Mouse (Mus musculus) limb, embryonic 14.5 days (tissue): ENCODE measurements around the gene Pdpk1. TPM values are rescaled to one million over a fixed set of nuclear protein-coding genes. Genes with fewer than 3 reads are reported as not detected.

ENCODE experiments used
- ATAC-seq: fragments of 200-750 bp; cut with Nextera tagmentation; 2 replicates; pipeline ENCODE4 v1.8.0; 2017; ENCODE audit warnings: low read depth, moderate number of reproducible peaks, moderate TSS enrichment; ENCODE audit not compliant: low FRiP score
- DNase-seq: peaks from one replicate; pipeline ENCODE4 v3.0.0-alpha.2; 2015; ENCODE audit warnings: low spot score
- H3K27ac ChIP-seq: fragments of 300-500 bp; sonication (generic); replicated peaks from 2 replicates; pipeline ENCODE4 v1.5.1; 2014; ENCODE audit warnings: low read depth, mild to moderate bottlenecking, low read length, moderate library complexity, mixed read lengths
- H3K27me3 ChIP-seq: fragments of 300-500 bp; sonication (generic); 2 replicates; pipeline ENCODE4 v1.6.1; 2014; ENCODE audit warnings: low read length, mixed read lengths; ENCODE audit not compliant: control insufficient read depth, insufficient read depth
- H3K36me3 ChIP-seq: fragments of 300-500 bp; sonication (generic); 2 replicates; pipeline ENCODE4 v1.6.1; 2014; ENCODE audit warnings: mild to moderate bottlenecking, low read length, moderate library complexity, mixed read lengths; ENCODE audit not compliant: control insufficient read depth, insufficient read depth
- H3K4me1 ChIP-seq: fragments of 300-500 bp; sonication (generic); 2 replicates; pipeline ENCODE4 v1.6.1; 2014; ENCODE audit warnings: antibody characterized with exemption, low read length, mixed read lengths; ENCODE audit not compliant: control insufficient read depth, insufficient read depth
- H3K4me2 ChIP-seq: fragments of 300-500 bp; sonication (generic); replicated peaks from 2 replicates; pipeline ENCODE4 v1.6.1; 2014; ENCODE audit warnings: low read depth, mild to moderate bottlenecking, low read length, moderate library complexity; ENCODE audit not compliant: severe bottlenecking
- H3K4me3 ChIP-seq: fragments of 300-500 bp; sonication (generic); replicated peaks from 2 replicates; pipeline ENCODE4 v1.5.1; 2014; ENCODE audit warnings: low read length
- H3K9ac ChIP-seq: fragments of 300-500 bp; sonication (generic); 2 replicates; pipeline ENCODE4 v1.6.1; 2014; ENCODE audit warnings: mild to moderate bottlenecking, low read depth, low read length, moderate library complexity; ENCODE audit not compliant: severe bottlenecking
- H3K9me3 ChIP-seq: fragments of 300-500 bp; sonication (generic); 2 replicates; pipeline ENCODE4 v1.6.1; 2016; ENCODE audit warnings: low read length; ENCODE audit not compliant: control insufficient read depth
- POLR2A ChIP-seq: fragments of 200-500 bp; IDR thresholded peaks from 2 replicates; pipeline ENCODE4 v1.8.0; 2012; ENCODE audit warnings: inconsistent platforms, mild to moderate bottlenecking, moderate library complexity, borderline replicate concordance; ENCODE audit not compliant: insufficient read depth, insufficient read length; ENCODE audit errors: extremely low read depth
- WGBS: fragments of 180-500 bp; shearing (Covaris S2); extraction: QIAGEN DNeasy Blood & Tissue Kit; methylation state at CpG from one replicate; pipeline ENCODE4 v1.1.7; 2014; 5-methylcytosine and 5-hydroxymethylcytosine counted together
- polyA plus RNA-seq, 2 experiments: library from polyadenylated mRNA; depleted of rRNA in 1 of 2; stranded (reverse) in 1 of 2; unstranded in 1 of 2; fragments of >200 nt; fragmentation: Nextera tagmentation in 1 of 2; extraction: Ambion mirVana in 1 of 2; gene quantifications; 2 replicates each; pipeline versions ENCODE4 v1.2.1 to v1.2.3; 2012 to 2014

Gene Pdpk1
- polyA plus RNA-seq, 2 experiments = 18.7 to 36.7 TPM

DNA sequence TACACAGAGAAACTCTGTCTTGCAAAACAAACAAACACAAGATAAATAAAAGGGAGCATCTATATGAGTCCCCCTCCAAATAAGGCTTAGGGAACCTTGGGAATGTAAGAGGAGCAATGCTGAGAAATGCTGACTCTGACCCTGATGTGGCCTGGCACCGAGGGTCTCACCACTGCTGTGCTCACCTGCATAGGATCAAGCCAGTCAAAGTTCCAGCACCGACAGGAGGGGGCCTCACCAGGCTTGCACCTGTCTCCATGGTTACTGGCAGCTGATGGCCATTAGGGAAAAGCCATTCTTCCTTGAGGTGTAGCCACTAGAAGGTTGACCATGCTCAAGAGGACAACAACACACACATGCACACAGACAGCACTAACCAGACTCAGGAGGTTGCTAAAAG lies 7.8 kb downstream of the Pdpk1 start:
- Histone ChIP-seq H3K4me2 (no peak overlapping the region), H3K4me1 (peaks cover 8% of the 10 kb centered on the region), H3K9ac (no peak overlapping the region), H3K9me3 (no peaks in the 10 kb centered on the region), H3K4me3 (no peak overlapping the region), H3K36me3 (no peaks in the 10 kb centered on the region), H3K27ac (no peak overlapping the region), H3K27me3 (no peaks in the 10 kb centered on the region)
- 30% methylated on average over 2 of the region's 2 CpGs for WGBS
- no peak for TF ChIP-seq POLR2A
- ATAC-seq (no peak), DNase-seq (no peak)

DNA sequence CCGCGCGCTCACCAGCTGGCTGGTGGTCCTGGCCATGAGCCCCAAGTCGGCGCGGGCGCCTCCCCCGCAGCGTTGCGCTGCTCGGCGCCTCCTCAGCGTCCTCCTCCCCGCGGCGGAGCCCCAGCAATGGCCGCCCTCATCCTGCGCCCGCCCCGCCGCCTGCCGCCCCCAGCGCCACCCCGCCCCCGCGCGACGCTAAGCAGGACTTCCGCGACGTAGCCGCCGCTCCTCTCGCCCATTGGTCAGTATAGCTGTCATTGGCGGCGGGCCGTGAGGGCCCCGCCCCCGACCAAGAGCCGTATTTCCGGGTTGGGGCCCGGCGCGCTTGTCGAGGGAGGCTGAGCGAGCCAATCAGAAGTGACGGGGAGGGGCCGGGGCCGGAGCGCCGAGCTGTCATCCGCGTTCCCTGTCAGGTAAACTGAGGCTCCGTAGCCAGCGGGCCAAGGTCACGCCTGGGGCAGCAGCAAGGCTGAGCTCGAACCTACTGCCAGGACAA lies 9.3 kb downstream of the Pdpk1 start:
- no peaks in the 10 kb centered on the region for H3K36me3 ChIP-seq
- peaks cover 8% of the 10 kb centered on the region for H3K4me1 ChIP-seq
- H3K4me3 ChIP-seq = peak overlapping the region; percentile 93
- H3K9ac ChIP-seq = peak overlapping the region; percentile 90
- 0 out of 2 replicates have a peak, but pooled peaks have one; percentile 36 for TF ChIP-seq POLR2A
- peak overlapping the region; percentile 79 for H3K4me2 ChIP-seq
- peak; percentile 96 for DNase-seq
- H3K9me3 ChIP-seq = no peaks in the 10 kb centered on the region
- H3K27ac ChIP-seq = peak overlapping the region; percentile 79
- ATAC-seq = peak; percentile 97
- under 1% methylated on average over 48 of the region's 57 CpGs for WGBS
- no peaks in the 10 kb centered on the region for H3K27me3 ChIP-seq

GRCm38 (mm10) chr17:24140845-24141424 lies 9.8 kb downstream of the Pdpk1 start:
- Histone ChIP-seq H3K27ac (peak overlapping the region; percentile 79), H3K4me2 (peak overlapping the region; percentile 79), H3K4me1 (peaks cover 8% of the 10 kb centered on the region), H3K9ac (peak overlapping the region; percentile 90), H3K9me3 (no peaks in the 10 kb centered on the region), H3K36me3 (no peaks in the 10 kb centered on the region), H3K27me3 (no peaks in the 10 kb centered on the region), H3K4me3 (peak overlapping the region; percentile 93)
- no peak for TF ChIP-seq POLR2A
- peak; percentile 39 for ATAC-seq
- no peak for DNase-seq
- WGBS = 1% methylated on average over 26 of the region's 43 CpGs

- H3K4me3 ChIP-seq = peak overlapping the region; percentile 93; the same call in 1 of the 2 replicates
- H3K9me3 ChIP-seq = no peaks in the 10 kb centered on the region
- H3K4me1 ChIP-seq = peaks cover 8% of the 10 kb centered on the region
- H3K27ac ChIP-seq = no peak overlapping the region
- peak overlapping the region; percentile 79 for H3K4me2 ChIP-seq
- no peaks in the 10 kb centered on the region for H3K36me3 ChIP-seq
- WGBS = 79% methylated on average over 4 of the region's 4 CpGs
- DNase-seq = no peak
- peak overlapping the region; percentile 90 for H3K9ac ChIP-seq
- no peaks in the 10 kb centered on the region for H3K27me3 ChIP-seq
- TF ChIP-seq POLR2A = no peak
- no peak for ATAC-seq
Observed at GRCm38 (mm10) chr17:24139968-24140367, 10.8 kb downstream of the Pdpk1 start.

GRCm38 (mm10) chr17:24139256-24139655 lies 11.5 kb downstream of the Pdpk1 start:
- no peak for ATAC-seq
- H3K36me3 ChIP-seq = no peaks in the 10 kb centered on the region
- H3K4me1 ChIP-seq = peaks cover 8% of the 10 kb centered on the region
- 88% methylated on average over 3 of the region's 3 CpGs for WGBS
- TF ChIP-seq POLR2A = no peak
- H3K4me2 ChIP-seq = no peak overlapping the region
- H3K27ac ChIP-seq = no peak overlapping the region
- no peak overlapping the region for H3K4me3 ChIP-seq
- no peaks in the 10 kb centered on the region for H3K27me3 ChIP-seq
- H3K9me3 ChIP-seq = no peaks in the 10 kb centered on the region
- H3K9ac ChIP-seq = no peak overlapping the region
- DNase-seq = no peak
